Mouse (Mus musculus): ENCODE data around the gene Nmrk2. TPM values are rescaled to one million over a fixed set of nuclear protein-coding genes. Genes with fewer than 3 reads are reported as not detected.

Nmrk2 gene
- total RNA-seq, 2 experiments from 2014 or later: not detected

GRCm38 (mm10) chr10:81168087-81168431 lies 33.8 kb downstream of the Nmrk2 start:
- ATAC-seq (ENCODE audit: poor library complexity, severe bottlenecking): peak; percentile 12

GRCm38 (mm10) chr10:81167200-81168086 lies 34.4 kb downstream of the Nmrk2 start, which contains the start of gene Pias4:
Gene Pias4 (minus strand): TSS chr10:81167923.
- ATAC-seq (ENCODE audit: poor library complexity, severe bottlenecking): peak; percentile 96

GRCm38 (mm10) chr10:81165118-81165517 lies 36.7 kb downstream of the Nmrk2 start:
- no peak for ATAC-seq (ENCODE audit: poor library complexity, severe bottlenecking)

- no peak for ATAC-seq (ENCODE audit: poor library complexity, severe bottlenecking)
Measured at GRCm38 (mm10) chr10:81162318-81162652, 39.6 kb downstream of the Nmrk2 start.

- ATAC-seq (ENCODE audit: poor library complexity, severe bottlenecking): no peak
Measured at GRCm38 (mm10) chr10:81161602-81162317, 40.1 kb downstream of the Nmrk2 start.

- no peak for ATAC-seq (ENCODE audit: poor library complexity, severe bottlenecking)
Measured at GRCm38 (mm10) chr10:81154736-81155135, 47.1 kb downstream of the Nmrk2 start.

- ATAC-seq (ENCODE audit: poor library complexity, severe bottlenecking): no peak
Measured at GRCm38 (mm10) chr10:81154313-81154712, 47.5 kb downstream of the Nmrk2 start.

- ATAC-seq (ENCODE audit: poor library complexity, severe bottlenecking): no peak
Measured at GRCm38 (mm10) chr10:81152609-81153008, 49.2 kb downstream of the Nmrk2 start.

GRCm38 (mm10) chr10:81151261-81151660 lies 50.6 kb downstream of the Nmrk2 start:
- no peak for ATAC-seq (ENCODE audit: poor library complexity, severe bottlenecking)

Other genes with a start within 250 kb of the Nmrk2 start
- 0.11 TPM in 1 of 2 replicates, not detected in the other for gene Gng7, start 187.1 kb downstream of the Nmrk2 start, total RNA-seq (2015)
- gene Gng7, start 187.1 kb downstream of the Nmrk2 start, total RNA-seq (2017): 0.26 TPM in 1 of 2 replicates, not detected in the other
- gene Diras1, start 176.4 kb downstream of the Nmrk2 start, total RNA-seq (2015): not detected in 2 replicates
- gene Diras1, start 176.4 kb downstream of the Nmrk2 start, total RNA-seq (2017): 0.20 TPM in 1 of 2 replicates, not detected in the other
- 3.9 and 6.0 TPM in 2 replicates for gene Slc39a3, start 164.6 kb downstream of the Nmrk2 start, total RNA-seq (2015)
- gene Slc39a3, start 164.6 kb downstream of the Nmrk2 start, total RNA-seq (2017): 6.2 and 10.2 TPM in 2 replicates
- gene Sgta, start 141.9 kb downstream of the Nmrk2 start, total RNA-seq (2015): 30.3 and 30.7 TPM in 2 replicates
- 33.3 and 38.7 TPM in 2 replicates for gene Sgta, start 141.9 kb downstream of the Nmrk2 start, total RNA-seq (2017)
- gene Thop1, start 132.0 kb downstream of the Nmrk2 start, total RNA-seq (2015): 0.82 and 1.5 TPM in 2 replicates
- gene Thop1, start 132.0 kb downstream of the Nmrk2 start, total RNA-seq (2017): 3.4 and 4.3 TPM in 2 replicates
- 0.50 and 0.58 TPM in 2 replicates for gene Creb3l3, start 103.2 kb downstream of the Nmrk2 start, total RNA-seq (2015)
- gene Creb3l3, start 103.2 kb downstream of the Nmrk2 start, total RNA-seq (2017): 0.40 and 0.89 TPM in 2 replicates
- 33.9 and 40.6 TPM in 2 replicates for gene Map2k2, start 96.1 kb downstream of the Nmrk2 start, total RNA-seq (2015)
- gene Map2k2, start 96.1 kb downstream of the Nmrk2 start, total RNA-seq (2017): 38.2 and 47.8 TPM in 2 replicates
- gene Zbtb7a, start 66.8 kb downstream of the Nmrk2 start, total RNA-seq (2015): 25.0 and 27.0 TPM in 2 replicates
- gene Zbtb7a, start 66.8 kb downstream of the Nmrk2 start, total RNA-seq (2017): 8.8 and 14.5 TPM in 2 replicates
- gene Pias4, start 34.1 kb downstream of the Nmrk2 start, total RNA-seq (2015): 10.1 and 13.7 TPM in 2 replicates
- 12.9 and 13.3 TPM in 2 replicates for gene Pias4, start 34.1 kb downstream of the Nmrk2 start, total RNA-seq (2017)
- 394 and 408 TPM in 2 replicates for gene Eef2, start 25.4 kb downstream of the Nmrk2 start, total RNA-seq (2015)
- gene Eef2, start 25.4 kb downstream of the Nmrk2 start, total RNA-seq (2017): 983 and 1,066 TPM in 2 replicates
- gene Dapk3, start 19.0 kb downstream of the Nmrk2 start, total RNA-seq (2015): 9.8 and 12.7 TPM in 2 replicates
- gene Dapk3, start 19.0 kb downstream of the Nmrk2 start, total RNA-seq (2017): 27.5 and 36.6 TPM in 2 replicates
- gene 4930442H23Rik, start 18.2 kb downstream of the Nmrk2 start, total RNA-seq (2015): not detected in 2 replicates
- not detected in 2 replicates for gene 4930442H23Rik, start 18.2 kb downstream of the Nmrk2 start, total RNA-seq (2017)
- not detected in 2 replicates for gene Atcay, start 28.8 kb upstream of the Nmrk2 start, total RNA-seq (2015)
- gene Atcay, start 28.8 kb upstream of the Nmrk2 start, total RNA-seq (2017): not detected in 2 replicates
- gene Zfr2, start 31.1 kb upstream of the Nmrk2 start, total RNA-seq (2015): not detected in 2 replicates
- gene Zfr2, start 31.1 kb upstream of the Nmrk2 start, total RNA-seq (2017): 0.16 and 0.26 TPM in 2 replicates
- 5.4 and 5.9 TPM in 2 replicates for gene Matk, start 50.9 kb upstream of the Nmrk2 start, total RNA-seq (2015)
- gene Matk, start 50.9 kb upstream of the Nmrk2 start, total RNA-seq (2017): 7.5 and 8.1 TPM in 2 replicates
- 52.1 and 67.0 TPM in 2 replicates for gene Mrpl54, start 64.9 kb upstream of the Nmrk2 start, total RNA-seq (2015)
- gene Mrpl54, start 64.9 kb upstream of the Nmrk2 start, total RNA-seq (2017): 97.4 and 154 TPM in 2 replicates
- 16.4 and 20.2 TPM in 2 replicates for gene Apba3, start 64.9 kb upstream of the Nmrk2 start, total RNA-seq (2015)
- gene Apba3, start 64.9 kb upstream of the Nmrk2 start, total RNA-seq (2017): 11.5 and 15.0 TPM in 2 replicates
- gene Tjp3, start 89.5 kb upstream of the Nmrk2 start, total RNA-seq (2015): 3.4 and 3.7 TPM in 2 replicates
- gene Tjp3, start 89.5 kb upstream of the Nmrk2 start, total RNA-seq (2017): 5.0 and 6.5 TPM in 2 replicates
- gene Pip5k1c, start 90.9 kb upstream of the Nmrk2 start, total RNA-seq (2015): 28.0 and 31.7 TPM in 2 replicates
- 40.4 and 46.1 TPM in 2 replicates for gene Pip5k1c, start 90.9 kb upstream of the Nmrk2 start, total RNA-seq (2017)
- 4.5 and 7.4 TPM in 2 replicates for gene Cactin, start 119.1 kb upstream of the Nmrk2 start, total RNA-seq (2015)
- 16.2 and 20.6 TPM in 2 replicates for gene Cactin, start 119.1 kb upstream of the Nmrk2 start, total RNA-seq (2017)
- 0.34 and 0.85 TPM in 2 replicates for gene Tbxa2r, start 126.7 kb upstream of the Nmrk2 start, total RNA-seq (2015)
- gene Tbxa2r, start 126.7 kb upstream of the Nmrk2 start, total RNA-seq (2017): 0.07 and 0.28 TPM in 2 replicates
- gene Gipc3, start 141.2 kb upstream of the Nmrk2 start, total RNA-seq (2015): not detected in 2 replicates
- not detected in 2 replicates for gene Gipc3, start 141.2 kb upstream of the Nmrk2 start, total RNA-seq (2017)
- gene Hmg20b, start 148.4 kb upstream of the Nmrk2 start, total RNA-seq (2015): 27.4 and 33.0 TPM in 2 replicates
- gene Hmg20b, start 148.4 kb upstream of the Nmrk2 start, total RNA-seq (2017): 18.1 and 24.5 TPM in 2 replicates
- gene Mfsd12, start 155.4 kb upstream of the Nmrk2 start, total RNA-seq (2015): 4.1 and 4.6 TPM in 2 replicates
- gene Mfsd12, start 155.4 kb upstream of the Nmrk2 start, total RNA-seq (2017): 7.4 TPM in 2 replicates
- 0.49 and 1.3 TPM in 2 replicates for gene 4930404N11Rik, start 163.8 kb upstream of the Nmrk2 start, total RNA-seq (2015)
- 0.37 and 0.49 TPM in 2 replicates for gene 4930404N11Rik, start 163.8 kb upstream of the Nmrk2 start, total RNA-seq (2017)
- gene Fzr1, start 176.5 kb upstream of the Nmrk2 start, total RNA-seq (2015): 22.7 and 23.8 TPM in 2 replicates
- gene Fzr1, start 176.5 kb upstream of the Nmrk2 start, total RNA-seq (2017): 20.9 and 24.0 TPM in 2 replicates
- gene Dohh, start 182.4 kb upstream of the Nmrk2 start, total RNA-seq (2015): 5.4 and 5.7 TPM in 2 replicates
- gene Dohh, start 182.4 kb upstream of the Nmrk2 start, total RNA-seq (2017): 21.9 and 42.4 TPM in 2 replicates
- 0.83 and 2.9 TPM in 2 replicates for gene Gm48551, start 182.4 kb upstream of the Nmrk2 start, total RNA-seq (2015)
- gene Gm48551, start 182.4 kb upstream of the Nmrk2 start, total RNA-seq (2017): 0.33 TPM in 1 of 2 replicates, not detected in the other
- gene Gm48552, start 187.0 kb upstream of the Nmrk2 start, total RNA-seq (2015): not detected in 2 replicates
- gene Gm48552, start 187.0 kb upstream of the Nmrk2 start, total RNA-seq (2017): 0.26 and 1.4 TPM in 2 replicates
- gene Smim24, start 191.0 kb upstream of the Nmrk2 start, total RNA-seq (2015): 30.6 and 34.0 TPM in 2 replicates
- gene Smim24, start 191.0 kb upstream of the Nmrk2 start, total RNA-seq (2017): 6.5 and 11.5 TPM in 2 replicates

Data from megakaryocyte, adult 5-6 weeks (primary cell).